Mouse (Mus musculus) spleen, postnatal 10 days (tissue): ENCODE measurements around the gene Asb14.

Experiments used
- DNase-seq, 2 experiments: peaks; one replicate each; pipeline ENCODE4 v3.0.0; 2021 to 2022; ENCODE audit warnings: low spot score in 2 of 2

The Asb14 gene

GRCm38 (mm10) chr14:26960518-26960917 lies 66.2 kb downstream of the Asb14 start:
- DNase-seq = no peak
